Mouse (Mus musculus): ENCODE measurements around the gene Ftcd. TPM values are rescaled to one million over a fixed set of nuclear protein-coding genes. Genes with fewer than 3 reads are reported as not detected.

Gene Ftcd
- polyA plus RNA-seq, 1 experiment from 2014 or later: not detected

Other genes with a start within 250 kb of the Ftcd start
- 4.1 and 7.1 TPM in 2 replicates for gene Dip2a, start 230.4 kb upstream of the Ftcd start, polyA plus RNA-seq (2014; fragmentation: Nextera tagmentation; extraction: Ambion mirVana)
- not detected in 2 replicates for gene AC141477.1, start 135.2 kb upstream of the Ftcd start, polyA plus RNA-seq (2014; fragmentation: Nextera tagmentation; extraction: Ambion mirVana)
- gene Pcnt, start 132.9 kb upstream of the Ftcd start, polyA plus RNA-seq (2014; fragmentation: Nextera tagmentation; extraction: Ambion mirVana): 16.5 TPM in 2 replicates
- not detected in 2 replicates for gene 2610028H24Rik, start 126.6 kb upstream of the Ftcd start, polyA plus RNA-seq (2014; fragmentation: Nextera tagmentation; extraction: Ambion mirVana)
- gene Mcm3ap, start 106.7 kb upstream of the Ftcd start, polyA plus RNA-seq (2014; fragmentation: Nextera tagmentation; extraction: Ambion mirVana): 66.8 and 67.5 TPM in 2 replicates
- gene Ybey, start 106.5 kb upstream of the Ftcd start, polyA plus RNA-seq (2014; fragmentation: Nextera tagmentation; extraction: Ambion mirVana): 5.3 and 5.8 TPM in 2 replicates
- 45.1 and 56.4 TPM in 2 replicates for gene Lss, start 44.1 kb upstream of the Ftcd start, polyA plus RNA-seq (2014; fragmentation: Nextera tagmentation; extraction: Ambion mirVana)
- gene Spatc1l, start 13.4 kb upstream of the Ftcd start, polyA plus RNA-seq (2014; fragmentation: Nextera tagmentation; extraction: Ambion mirVana): 0.22 TPM in 1 of 2 replicates, not detected in the other
- gene Col6a2, start 48.0 kb downstream of the Ftcd start, polyA plus RNA-seq (2014; fragmentation: Nextera tagmentation; extraction: Ambion mirVana): 12.6 and 13.3 TPM in 2 replicates
- gene Col6a1, start 150.5 kb downstream of the Ftcd start, polyA plus RNA-seq (2014; fragmentation: Nextera tagmentation; extraction: Ambion mirVana): 15.7 and 16.7 TPM in 2 replicates